Mouse (Mus musculus) thymus, adult 2 months (tissue): Measurements from ENCODE around the gene Chst15.

Experiments used
- CTCF ChIP-seq: fragments of 200-500 bp; IDR thresholded peaks from 2 replicates; pipeline ENCODE4 v1.5.1; 2012; ENCODE audit warnings: mild to moderate bottlenecking, control low read depth, low read length, moderate library complexity, borderline replicate concordance; ENCODE audit not compliant: control insufficient read depth, poor library complexity, insufficient read depth; ENCODE audit errors: extremely low read depth
- POLR2A ChIP-seq: fragments of 200-500 bp; IDR thresholded peaks from 2 replicates; pipeline ENCODE4 v1.6.1; 2012; ENCODE audit warnings: mild to moderate bottlenecking, low read length, control low read depth, moderate library complexity; ENCODE audit not compliant: control insufficient read depth, poor library complexity, insufficient read depth; ENCODE audit errors: extremely low read depth

GRCm38 (mm10) chr7:132199686-132200085, 117.3 kb downstream of the Chst15 start:
- no peak for TF ChIP-seq CTCF
- no peak for TF ChIP-seq POLR2A
